Mouse (Mus musculus) c-Kit-positive CD71-positive TER-119-negative erythroid progenitor cells, embryonic 14.5 days (primary cell): ENCODE data around the gene Eef1g.
"Not testable (repeated sequence)": the region's sequence is repeated elsewhere in the genome, so short reads cannot be mapped to it uniquely, and the experiment has no call there.

Experiments used
- DNase-seq: peaks from one replicate; pipeline ENCODE4 v3.0.0-alpha.2; 2013; ENCODE audit warnings: low read depth

Gene Eef1g

DNA sequence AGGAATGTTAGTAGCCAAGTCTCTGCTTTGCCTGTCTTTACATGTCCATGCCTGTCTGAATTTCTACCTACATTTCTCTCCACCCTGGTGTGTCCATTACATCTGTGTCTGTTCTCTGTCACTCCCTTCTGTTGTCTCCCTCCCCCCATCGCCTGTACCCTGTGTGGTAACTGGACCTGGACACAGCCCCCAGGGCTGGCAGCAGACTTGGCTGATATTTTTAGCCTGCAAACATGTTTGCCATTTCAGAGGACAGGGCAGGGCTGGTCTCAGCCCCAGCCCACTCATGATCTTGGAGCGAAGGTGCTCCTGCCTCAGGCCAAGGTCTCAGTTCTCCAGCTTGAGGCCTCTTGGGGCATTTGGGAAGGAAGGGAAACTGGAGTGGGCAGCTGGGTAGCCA, 21.0 kb downstream of the Eef1g start:
- no peak for DNase-seq

DNA sequence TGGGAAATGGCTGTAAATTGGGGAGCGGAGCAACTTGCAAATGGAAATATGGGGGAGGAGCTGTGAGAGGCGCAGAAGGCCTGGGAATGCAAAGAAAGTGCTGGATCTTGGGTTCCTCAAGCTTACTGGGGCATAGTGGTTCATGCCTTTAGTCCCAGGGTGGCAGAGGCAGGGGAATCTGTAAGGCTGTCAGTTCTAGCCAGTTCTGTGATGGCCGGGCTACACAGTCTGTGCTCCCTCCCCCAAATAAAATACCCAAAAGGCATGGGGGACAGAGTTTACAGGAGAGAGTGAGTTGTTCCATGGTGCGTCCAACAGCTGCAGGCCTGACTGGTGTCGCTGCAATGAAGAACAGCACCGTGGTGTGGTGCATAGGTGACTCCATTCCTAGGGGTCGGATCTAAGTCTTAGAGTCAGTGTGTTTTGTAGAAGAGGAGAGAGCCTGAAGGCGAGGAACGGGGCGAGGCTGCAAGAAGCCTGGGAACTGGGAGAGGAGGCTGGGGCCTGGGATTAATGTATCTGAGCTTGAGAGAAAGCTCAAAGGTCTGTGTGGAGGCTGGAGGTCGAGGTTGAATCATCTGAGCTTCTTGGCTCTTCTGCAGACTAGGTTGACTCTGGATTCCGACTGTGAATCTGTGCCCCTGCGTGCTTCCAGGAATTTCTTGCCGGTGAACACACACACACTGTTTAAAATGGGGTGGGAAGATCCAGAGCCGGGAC, 21.7 kb downstream of the Eef1g start:
- no peak for DNase-seq

DNA sequence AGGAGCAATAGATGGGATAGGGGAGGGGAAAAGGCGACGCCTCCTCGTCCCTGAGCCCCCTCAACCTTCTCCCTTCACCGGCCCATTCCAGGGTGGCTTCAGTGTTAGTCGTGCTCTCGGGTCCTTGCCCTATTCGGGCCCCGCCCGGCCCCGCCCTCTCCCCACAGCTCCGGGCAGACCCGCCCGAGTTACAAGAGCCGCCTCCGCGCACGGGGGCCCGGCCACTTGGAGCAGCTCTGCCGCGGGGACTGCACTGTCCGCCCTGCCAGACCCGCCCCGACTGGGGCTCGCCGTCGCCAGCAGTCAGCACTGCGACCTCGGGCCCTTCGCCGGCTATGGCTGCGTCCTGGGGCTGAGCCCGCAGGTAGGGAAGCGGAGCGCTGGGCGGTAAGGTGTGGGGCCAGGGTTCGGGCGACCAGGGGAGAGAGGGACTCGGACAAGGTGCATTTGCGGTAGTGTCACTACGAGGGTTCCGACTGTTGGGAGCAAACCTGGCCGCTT, 22.3 kb downstream of the Eef1g start, which contains the start of gene Ahnak:
Gene Ahnak, plus strand, starts transcription at position 219 of the 501 bp plus-strand sequence.
- DNase-seq, result peak; percentile 46

DNA sequence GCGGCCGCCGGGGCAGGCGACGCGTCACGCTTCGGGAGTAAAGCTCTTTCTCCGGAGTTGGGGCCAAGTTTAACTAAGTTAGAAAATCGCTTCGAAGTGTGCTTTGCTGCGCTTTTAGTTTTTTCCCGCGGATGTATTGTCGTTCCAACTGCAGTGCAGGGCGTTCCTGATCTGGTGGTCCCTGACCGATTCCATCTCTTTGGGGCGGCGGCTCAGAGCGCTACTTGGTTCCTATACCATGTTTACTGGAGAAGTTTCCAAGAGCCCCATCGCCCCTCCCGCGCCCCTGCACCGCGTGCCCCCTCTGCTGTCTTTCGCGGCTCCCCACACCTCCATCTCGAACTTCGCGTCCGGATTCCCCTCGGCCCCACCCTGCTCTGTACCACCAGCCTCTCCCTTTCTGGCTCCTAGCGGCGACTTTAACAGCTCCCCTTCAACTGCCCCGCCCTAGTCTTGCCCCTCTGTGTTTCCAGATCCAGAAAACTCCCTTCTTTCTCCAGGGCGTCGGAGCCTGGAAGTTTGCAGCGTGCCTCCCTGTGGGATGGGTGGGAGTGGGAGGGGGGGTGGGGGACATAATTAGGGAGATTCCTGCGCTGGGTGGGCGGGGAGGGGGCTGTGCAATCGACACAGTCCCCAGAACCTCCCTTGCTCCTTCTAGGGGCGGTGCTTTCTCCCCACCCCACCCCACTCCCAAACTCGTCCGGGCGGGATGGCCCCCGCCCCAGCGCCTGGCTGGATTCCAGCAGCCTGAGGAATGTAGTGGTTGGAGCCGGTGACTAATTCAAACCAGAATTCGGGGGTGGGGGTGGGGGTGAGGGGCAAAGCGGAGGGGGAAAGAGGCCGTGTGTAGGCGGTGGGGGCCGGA, 23.0 kb downstream of the Eef1g start:
- DNase-seq, result no peak

DNA sequence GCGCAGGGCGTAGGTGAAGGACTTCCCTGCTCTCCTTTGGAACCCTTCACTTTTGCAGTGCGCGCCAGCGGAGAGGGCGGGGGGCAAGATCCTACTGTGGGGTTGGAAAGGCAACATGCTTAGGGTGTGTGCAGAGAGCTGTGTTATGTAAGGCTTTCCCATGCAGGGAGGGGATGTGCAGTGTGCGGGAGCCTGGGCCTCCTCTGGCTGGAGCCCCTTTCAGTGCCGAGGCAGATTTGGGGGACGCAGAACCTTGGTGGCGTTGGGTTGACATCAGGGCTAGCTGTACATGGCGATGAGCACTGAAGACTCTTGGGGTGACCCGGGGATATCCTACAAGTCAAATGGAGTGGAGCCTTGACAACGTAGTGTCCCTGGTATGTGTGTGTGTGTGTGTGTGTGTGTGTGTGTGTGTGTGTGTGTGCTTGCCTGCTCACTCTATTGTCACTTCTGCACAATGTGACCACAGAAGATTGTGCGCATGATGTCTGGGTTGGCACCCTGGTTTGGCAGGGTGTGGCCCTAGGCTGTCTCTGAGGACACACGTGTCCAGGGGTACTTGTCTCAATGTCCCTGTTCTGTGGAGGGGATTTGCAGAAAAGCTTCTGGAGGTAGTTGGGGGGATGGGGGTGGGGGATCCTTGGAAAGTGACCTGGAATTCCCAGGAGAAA, 23.7 kb downstream of the Eef1g start:
- no peak for DNase-seq

DNA sequence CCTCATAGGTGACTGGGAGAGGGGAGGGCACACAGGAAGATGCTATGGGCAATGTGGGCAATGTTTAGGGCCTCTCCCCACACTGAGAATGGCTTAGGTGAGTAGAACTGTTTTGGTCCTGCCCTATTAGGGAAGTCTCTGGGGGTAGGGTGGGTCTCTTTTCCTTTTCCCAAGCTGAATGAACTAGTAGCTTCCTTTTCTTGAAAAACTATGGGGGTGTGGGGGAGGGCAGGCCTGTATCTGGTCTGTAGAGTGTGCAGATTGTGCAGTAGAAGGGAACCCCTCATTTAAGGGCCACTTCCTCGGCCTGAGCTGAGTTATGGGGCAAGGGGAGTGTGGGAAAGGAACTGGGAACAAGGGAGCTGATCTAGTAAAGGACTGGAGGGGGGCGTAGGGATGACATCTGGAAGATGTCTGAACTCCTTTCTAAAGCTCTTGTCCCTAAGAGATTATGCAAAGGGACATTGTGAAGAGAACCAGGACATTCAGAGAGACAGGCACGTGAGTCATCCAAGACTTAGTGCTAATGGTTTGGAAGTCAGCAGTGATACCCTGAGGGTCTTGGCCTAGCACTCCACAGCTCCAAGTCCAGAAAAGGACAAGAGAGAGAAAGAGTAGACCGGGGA, 24.5 kb downstream of the Eef1g start:
- DNase-seq, result no peak

DNA sequence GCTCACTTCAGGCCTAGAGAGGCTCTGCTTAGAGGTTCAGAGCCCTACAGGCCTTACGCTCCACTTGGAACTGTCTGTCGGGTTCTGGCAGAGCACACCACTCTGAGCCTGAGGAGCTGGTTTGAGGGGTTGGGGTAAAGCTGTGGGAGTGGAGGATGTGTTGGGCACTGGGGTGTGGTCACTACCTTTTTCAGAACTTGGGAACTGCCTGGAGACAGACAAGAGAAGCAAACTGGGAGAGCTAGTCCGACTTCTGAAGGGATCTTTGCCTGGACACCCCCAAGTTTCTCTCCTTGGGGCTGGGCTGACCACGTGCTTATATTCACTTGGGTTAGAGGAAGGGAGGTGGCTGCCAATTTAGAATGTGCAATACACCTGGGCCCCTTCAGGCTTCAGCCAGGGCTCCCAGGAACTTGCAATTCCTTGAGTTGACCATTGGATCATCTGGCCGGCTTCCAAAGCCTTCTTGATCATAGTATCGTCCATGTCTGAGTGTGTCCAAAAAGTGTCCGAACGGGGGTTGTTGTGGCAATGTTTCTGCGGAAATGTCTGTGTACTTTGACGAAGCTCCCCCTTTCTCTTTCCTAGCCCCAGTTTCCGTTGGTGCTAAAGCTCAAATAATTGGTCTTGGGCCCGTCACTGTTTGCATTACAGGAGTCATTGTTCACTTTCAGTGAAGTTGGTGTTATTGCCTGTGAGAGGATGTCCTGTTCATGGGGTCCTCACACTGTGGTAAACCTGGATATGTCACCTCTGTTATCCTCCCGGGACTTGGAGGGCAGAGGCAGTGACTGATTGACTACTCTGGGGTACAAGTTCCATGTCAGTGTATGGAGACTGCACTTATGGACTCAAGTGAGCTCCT, 25.3 kb downstream of the Eef1g start:
- no peak for DNase-seq

DNA sequence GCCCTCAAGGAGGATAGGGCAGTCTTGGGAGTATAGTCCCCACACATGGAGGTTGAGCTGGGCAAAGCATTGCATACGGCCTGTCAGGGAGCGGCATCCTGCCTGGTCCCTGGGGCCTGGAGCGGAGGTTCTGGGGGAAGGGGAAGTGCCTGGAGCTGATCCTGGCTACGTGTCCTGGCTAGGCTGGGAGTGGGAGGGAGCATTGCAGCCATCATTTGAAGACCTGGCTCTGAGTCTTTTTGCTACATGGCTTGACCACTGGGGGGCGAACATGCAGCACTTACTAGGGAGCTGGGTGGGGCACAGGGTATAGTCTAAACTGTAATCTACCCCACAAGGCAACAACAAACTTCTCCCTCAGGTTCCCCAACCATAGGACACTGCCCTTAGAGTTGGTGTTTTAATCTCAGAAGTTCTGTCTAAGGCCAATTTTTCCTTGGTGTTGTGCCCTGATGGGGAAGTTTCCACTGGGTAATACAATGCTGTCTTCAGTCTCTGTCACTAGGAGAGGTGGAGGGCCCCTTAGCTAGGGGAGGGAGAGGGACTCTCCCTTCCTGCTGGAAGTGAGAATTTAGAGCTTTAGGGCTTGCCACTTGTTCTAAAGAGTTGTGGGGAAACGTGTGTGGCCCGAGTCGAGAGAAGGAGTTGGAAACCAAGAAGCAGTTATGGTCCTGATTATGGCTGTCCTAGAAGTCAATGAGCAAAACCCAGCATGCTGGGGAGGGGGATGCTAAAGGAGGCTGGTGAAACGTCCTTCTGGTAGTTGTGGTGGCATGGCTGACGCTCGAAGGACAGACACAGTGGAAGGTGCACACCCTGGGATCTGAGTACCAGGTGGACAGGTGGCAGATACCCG, 26.2 kb downstream of the Eef1g start:
- peak; percentile 71 for DNase-seq

DNA sequence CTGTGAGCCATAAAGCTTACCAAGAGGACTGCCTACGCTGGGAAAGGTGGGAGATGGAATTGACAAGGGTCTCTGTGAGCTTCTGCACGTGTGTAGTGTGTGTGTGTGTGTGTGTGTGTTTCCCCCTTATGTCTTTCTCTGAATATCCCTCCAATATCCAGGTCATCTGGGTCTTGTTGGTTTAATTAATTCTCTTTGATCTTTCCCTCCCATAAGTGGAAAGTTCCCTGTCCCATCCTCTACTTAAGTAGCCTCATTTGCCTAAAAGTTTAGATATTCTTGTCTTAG, 26.7 kb downstream of the Eef1g start:
- no peak for DNase-seq

DNA sequence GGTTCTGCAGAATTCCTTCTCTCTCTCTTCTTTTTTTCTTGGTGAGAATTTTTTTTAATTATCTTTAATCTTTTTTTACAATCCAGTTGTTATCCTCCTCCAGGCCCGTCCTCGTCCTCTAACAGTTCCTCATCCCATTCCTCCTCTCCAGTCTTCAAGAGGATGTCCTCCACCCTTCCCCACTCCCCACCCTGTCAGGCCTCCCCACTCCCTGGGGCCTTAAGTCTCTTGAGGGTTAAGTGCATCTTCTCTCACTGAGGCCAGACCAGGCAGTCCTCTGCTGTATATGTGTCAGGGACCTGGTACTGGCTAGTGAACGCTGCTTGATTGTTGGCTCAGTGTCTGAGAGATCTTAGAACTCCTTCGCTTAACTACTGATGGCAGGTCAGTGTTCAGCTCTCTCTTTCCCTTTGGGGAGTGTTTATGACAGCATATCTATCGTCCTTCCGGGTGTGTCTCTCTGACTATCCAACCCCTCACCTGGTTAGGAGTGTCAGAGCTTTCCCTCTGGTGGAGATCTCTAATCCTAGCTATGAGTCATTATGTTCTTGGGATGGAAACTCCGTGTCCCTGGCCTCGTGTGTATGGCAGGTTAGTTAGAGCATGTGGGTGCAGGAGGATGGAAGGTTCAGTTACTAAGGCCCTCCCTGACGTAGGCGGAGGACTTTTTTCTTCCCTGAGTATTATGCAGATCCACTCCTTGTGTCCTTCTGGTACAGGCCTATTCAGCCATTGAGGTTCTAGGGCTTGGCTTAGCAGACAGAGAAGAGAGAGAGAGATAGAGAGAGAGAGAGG, 28.2 kb downstream of the Eef1g start:
- DNase-seq, result no peak

DNA sequence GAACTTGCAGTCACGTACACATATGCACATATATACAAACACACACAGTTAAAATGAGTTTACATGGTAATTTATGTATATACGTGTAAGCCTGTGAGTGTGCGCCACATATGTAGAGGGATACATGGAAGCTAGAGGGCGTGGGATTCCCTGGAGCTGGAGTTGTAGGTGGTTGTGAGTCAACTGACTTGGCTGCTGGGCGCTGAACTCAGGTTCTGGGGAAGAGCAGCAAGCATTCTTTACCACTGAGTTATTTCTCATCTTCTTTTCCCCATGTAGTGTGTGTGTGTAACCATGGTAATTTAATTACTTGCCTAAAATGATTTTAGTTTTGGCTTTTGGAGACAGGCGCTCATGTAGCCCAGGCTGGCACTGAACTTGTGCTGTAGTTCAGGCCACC, 29.8 kb downstream of the Eef1g start:
- no peak for DNase-seq

DNA sequence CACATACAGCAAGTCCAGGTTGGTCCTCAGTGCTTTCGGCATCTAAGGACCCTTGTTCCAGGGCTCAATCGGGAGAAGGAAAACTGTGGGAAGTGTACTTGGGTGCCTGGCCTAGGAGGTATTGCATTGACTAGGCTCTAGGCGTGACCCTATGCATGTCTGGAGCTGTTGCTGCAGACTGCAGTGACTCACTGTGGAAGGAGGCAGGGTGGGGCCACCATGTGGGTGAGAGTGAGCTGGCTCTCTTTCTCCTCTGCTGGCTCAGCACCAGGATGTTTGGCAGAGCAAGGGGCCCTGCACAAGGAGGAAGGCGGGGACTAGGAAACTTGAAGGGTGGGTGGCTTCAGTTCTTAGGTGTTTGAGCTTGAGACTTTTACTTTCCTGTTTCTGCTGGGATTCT, 30.7 kb downstream of the Eef1g start:
- DNase-seq, result peak; percentile 47

DNA sequence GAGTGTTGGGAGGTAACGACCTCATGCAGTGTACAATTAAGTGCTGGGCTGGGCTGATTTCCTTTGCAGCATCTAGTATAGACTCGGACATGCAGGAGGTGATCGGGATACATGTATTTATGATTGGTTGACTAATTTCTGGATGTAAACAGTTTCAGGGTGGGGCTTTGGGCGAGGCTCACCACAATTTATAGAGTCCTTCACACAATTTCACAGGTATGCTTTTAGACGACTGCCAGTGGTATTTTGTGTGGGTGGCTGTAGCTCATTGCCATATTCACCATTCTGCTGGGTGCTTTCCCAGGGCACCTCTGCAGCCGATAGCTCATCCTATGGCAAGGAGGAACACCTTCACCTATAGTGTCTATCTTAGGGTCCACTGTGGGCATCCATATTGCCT, 31.7 kb downstream of the Eef1g start:
- no peak for DNase-seq

DNA sequence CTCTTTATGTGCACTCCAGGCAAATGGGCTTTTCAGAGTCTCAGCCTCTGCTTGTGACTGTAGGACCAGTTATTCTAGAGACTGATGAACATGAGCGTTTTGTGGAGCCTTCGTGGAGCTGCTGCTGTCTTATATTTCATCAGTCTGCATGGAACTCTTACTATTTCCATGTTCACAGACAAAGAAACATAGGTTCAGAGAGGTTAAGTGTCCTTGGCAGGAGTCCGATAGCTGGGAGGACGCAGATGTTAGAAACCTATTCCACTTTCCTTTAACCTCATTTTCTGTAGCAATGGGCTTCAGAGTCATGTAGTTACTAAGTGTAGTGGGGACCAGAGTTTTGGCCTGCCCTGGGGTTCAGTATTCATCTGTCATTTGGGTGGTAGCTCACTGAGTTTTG, 32.4 kb downstream of the Eef1g start:
- DNase-seq, result no peak

DNA sequence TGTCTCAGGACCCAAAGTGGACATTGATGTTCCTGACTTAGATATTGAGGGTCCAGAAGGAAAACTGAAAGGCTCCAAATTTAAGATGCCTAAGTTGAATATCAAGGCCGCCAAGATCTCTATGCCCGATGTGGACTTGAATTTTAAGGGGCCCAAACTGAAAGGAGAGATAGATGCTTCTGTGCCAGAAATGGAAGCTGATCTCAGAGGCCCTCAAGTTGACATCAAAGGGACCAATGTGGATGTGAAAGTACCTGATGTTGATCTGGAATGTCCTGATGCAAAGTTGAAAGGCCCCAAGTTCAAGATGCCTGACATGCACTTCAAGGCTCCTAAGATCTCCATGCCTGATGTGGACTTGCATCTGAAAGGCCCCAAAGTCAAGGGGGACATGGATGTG, 40.1 kb downstream of the Eef1g start:
- DNase-seq, result not testable (repeated sequence)

DNA sequence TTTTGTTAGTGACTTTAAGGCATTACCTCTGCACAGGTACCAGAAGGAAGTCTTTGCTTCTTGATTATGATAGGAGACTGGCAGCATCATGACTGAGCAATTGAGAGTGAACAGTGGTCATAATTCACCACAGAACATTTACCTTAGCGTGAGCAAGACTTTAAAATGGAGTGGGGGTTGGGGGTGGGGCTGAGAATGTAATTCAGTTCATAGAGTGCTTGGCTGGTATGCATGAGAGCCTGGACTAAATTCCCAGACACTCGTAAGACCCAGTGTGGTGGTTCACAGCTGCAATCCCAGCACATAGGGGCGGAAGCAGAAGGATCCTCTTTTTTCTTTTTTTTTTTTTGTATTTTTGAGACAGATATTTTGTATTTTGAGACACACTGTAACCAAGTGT, 52.5 kb downstream of the Eef1g start:
- no peak for DNase-seq

DNA sequence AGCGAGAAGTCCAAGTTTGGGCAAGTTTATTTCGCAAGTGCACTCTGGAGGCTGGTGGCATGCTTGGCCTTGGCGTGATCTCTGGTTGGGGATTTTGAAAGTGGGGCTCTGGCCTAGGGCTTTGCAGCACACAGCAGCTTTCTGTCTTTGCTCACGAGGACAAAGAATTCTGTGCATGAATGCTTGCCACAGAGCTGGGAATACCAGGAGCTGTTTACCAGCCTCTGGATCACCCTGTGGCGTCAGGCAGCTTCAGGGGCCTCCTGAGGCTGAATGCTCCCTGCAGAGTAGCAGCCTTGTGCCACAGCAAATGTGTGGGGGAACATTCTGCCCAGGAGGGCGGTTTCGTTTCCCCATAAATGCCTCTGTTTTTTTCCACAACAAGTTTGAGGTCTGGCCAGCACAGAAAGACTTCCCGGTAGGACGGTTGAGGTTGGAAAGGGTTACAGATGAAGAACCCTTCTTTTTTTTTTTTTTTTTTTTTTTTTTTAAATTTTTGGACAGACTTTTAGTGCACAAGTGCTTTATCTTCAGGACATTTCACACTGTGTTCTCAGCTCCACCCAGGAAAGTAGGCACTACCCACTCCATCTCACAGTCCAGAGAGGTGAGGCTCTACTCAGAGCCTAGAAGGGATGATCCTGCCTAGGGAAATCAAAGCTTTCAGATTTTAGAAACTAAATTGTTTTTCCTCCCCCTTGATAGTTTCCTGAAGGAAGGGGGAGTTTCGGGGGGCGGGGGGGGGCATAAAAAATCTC, 56.4 kb downstream of the Eef1g start:
- no peak for DNase-seq

DNA sequence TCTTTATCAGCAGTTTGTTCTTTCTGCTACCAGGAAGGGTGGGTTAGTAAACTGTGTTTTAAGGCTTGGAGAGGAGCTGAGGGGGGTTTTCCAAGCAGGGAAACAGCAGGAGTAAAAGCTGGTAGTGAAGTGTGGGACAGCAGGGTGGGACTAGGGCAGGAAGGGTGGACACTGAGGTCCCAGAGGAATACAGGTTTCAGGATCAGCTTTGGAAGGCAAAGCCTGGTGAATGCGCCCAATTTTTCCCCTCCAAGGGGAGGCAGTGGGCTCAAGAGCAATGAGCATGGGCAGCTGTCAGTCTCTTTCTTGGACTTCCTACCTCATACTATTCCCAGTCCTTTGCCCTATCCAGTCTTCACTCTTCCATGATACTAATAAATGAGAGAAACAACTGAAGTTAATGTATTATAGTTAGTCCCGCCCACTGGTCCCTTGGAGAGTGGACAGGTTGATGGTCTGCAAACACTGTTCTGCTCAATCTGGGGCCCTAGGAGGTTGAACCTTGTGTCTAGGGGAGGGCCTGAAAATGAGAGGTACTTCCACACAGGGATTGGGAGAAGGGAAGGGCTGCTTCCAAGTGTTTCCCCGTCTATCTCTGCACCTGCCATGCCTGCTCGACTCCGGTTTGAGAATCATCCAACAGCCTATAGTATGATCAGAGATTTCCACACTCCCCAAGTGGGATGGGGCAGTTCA, 58.9 kb downstream of the Eef1g start:
- DNase-seq, result no peak
